Mouse (Mus musculus): ENCODE results near the gene Slc25a14. TPM values are rescaled to one million over a fixed set of nuclear protein-coding genes. Genes with fewer than 3 reads are reported as not detected.

Gene Slc25a14
- total RNA-seq (2021), result 10 to 100 TPM; 58.3 to 68.5 TPM
- long read RNA-seq, experiment 1, transcript Slc25a14-201 (11 exons, 1,760 nt), result major isoform, 17 of 50 reads
- long read RNA-seq, experiment 1, transcript Slc25a14-202 (11 exons, 1,582 nt), result minor isoform, 16 of 50 reads
- long read RNA-seq, experiment 1, partial matches to known transcripts, result 4 of 50 reads
- long read RNA-seq, experiment 1, other reads (novel, unspliced or antisense), result 11 of 50 reads
- long read RNA-seq, experiment 2, transcript Slc25a14-201 (11 exons, 1,760 nt), result major isoform, 10 of 23 reads
- long read RNA-seq, experiment 2, transcript Slc25a14-202 (11 exons, 1,582 nt), result minor isoform, 7 of 23 reads
- long read RNA-seq, experiment 2, partial matches to known transcripts, result 2 of 23 reads
- long read RNA-seq, experiment 2, other reads (novel, unspliced or antisense), result 4 of 23 reads

GRCm38 (mm10) chrX:48623379-48624053 is at the start of gene Slc25a14:
Slc25a14 (plus strand) TSS chrX:48623413.
- Histone ChIP-seq H3K4me3 (peak within 1 kb of the TSS; percentile 58), H3K27ac (peak within 1 kb of the TSS; percentile 86)
- TF ChIP-seq CTCF (IDR thresholded peaks at IDR 0.05), result no peak
- DNase-seq (ENCODE audit: extremely low spot score in 1 of 2, low spot score in 2 of 2), result peak; percentile 71 to 76
- intact Hi-C loops (cut with DNase I), result loop anchor here (1.0 kb wide), 1 partner anchor 29 kb away; the partner anchor contains the start of gene Zfp280c

GRCm38 (mm10) chrX:48583332-48583731 is 39.9 kb upstream of the Slc25a14 start:
- DNase-seq (ENCODE audit: extremely low spot score in 1 of 2, low spot score in 2 of 2), result no peak
- Histone ChIP-seq H3K27ac (no peak overlapping the region), H3K4me3 (no peak overlapping the region)
- no peak for TF ChIP-seq CTCF (IDR thresholded peaks at IDR 0.05)
- intact Hi-C loops (cut with DNase I), result no loop called here

DNA sequence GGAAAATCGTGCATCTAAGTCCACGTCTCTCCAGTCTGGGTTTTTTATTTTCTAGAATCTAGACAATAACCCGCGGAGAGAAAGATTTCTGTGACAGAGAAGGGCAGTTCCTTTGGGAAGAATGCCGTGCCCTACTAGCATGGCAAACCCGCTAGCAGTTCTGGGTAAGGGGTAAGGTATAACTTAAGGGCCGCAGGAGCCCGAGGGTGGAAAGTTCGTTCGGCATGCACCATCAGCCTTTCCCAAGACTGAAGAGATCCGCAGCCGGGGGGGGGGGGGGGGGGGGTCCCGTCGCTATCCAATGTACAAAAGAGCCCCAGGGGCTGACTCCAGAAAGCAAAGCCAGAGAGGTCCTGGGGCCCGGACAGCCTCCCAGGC is 29.5 kb upstream of the Slc25a14 start:
- intact Hi-C loops (cut with DNase I), result loop anchor here (1.0 kb wide), 1 partner anchor 30 kb away; the partner anchor contains the start of gene Slc25a14
- DNase-seq (ENCODE audit: extremely low spot score in 1 of 2, low spot score in 2 of 2), result peak in 1 of 2 experiments; percentile 10
- H3K4me3 ChIP-seq, result peak overlapping the region; percentile 64
- peak overlapping the region; percentile 88 for H3K27ac ChIP-seq
- TF ChIP-seq CTCF (IDR thresholded peaks at IDR 0.05), result no peak

DNA sequence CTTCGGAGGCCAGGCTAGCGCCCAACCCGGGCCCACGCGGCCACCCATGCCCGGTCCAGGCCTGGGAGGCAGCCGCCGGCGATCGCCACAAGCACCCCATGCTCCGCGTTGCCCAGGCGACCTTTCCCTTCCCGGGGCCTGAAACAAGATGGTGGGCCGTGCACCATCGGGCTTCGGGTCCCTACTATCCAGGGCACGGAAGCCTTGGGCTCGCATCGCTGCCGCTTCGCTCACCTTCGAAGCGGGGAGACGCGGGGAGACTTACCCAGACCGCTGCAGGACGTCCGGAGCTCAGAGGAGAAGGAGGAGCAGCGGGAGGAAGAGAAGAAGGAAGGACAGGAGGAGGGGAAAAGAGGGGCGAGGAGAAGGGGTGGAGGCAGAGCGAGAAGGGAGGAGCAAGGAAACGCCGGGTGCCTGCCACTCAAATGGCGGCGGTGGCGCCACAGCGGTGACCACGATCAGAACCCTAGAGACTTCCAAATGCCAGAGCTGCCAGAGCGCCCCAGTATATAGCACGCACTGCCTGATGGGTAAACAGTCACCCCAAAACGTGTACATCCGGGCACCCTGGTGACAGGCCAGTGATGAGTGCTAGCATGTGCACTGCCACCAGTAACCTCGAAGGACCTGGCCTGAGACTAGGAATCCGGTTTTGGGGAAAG is 29.0 kb upstream of the Slc25a14 start, which contains the start of gene Zfp280c:
Gene Zfp280c, minus strand, starts transcription at position 406 of the 662 bp plus-strand sequence.
- DNase-seq (ENCODE audit: extremely low spot score in 1 of 2, low spot score in 2 of 2), result peak; percentile 64 to 68
- intact Hi-C loops (cut with DNase I), result loop anchor here (1.0 kb wide), 1 partner anchor 29 kb away; the partner anchor contains the start of gene Slc25a14
- Histone ChIP-seq H3K27ac (peak within 1 kb of the TSS; percentile 88), H3K4me3 (peak within 1 kb of the TSS; percentile 64)
- no peak for TF ChIP-seq CTCF (IDR thresholded peaks at IDR 0.05)

GRCm38 (mm10) chrX:48596053-48596452 is 27.2 kb upstream of the Slc25a14 start:
- no peak overlapping the region for H3K27ac ChIP-seq
- intact Hi-C loops (cut with DNase I), result no loop called here
- DNase-seq (ENCODE audit: extremely low spot score in 1 of 2, low spot score in 2 of 2), result no peak
- H3K4me3 ChIP-seq, result no peak overlapping the region
- TF ChIP-seq CTCF (IDR thresholded peaks at IDR 0.05), result no peak

- no peak overlapping the region for H3K27ac ChIP-seq
- no peak for TF ChIP-seq CTCF (IDR thresholded peaks at IDR 0.05)
- no peak overlapping the region for H3K4me3 ChIP-seq
- no peak for DNase-seq (ENCODE audit: extremely low spot score in 1 of 2, low spot score in 2 of 2)
- intact Hi-C loops (cut with DNase I), result no loop called here
These were observed 26.3 kb upstream of the Slc25a14 start for GRCm38 (mm10) chrX:48596906-48597305.

- no peak for DNase-seq (ENCODE audit: extremely low spot score in 1 of 2, low spot score in 2 of 2)
- no peak overlapping the region for H3K27ac ChIP-seq
- intact Hi-C loops (cut with DNase I), result no loop called here
- TF ChIP-seq CTCF (IDR thresholded peaks at IDR 0.05), result no peak
- H3K4me3 ChIP-seq, result no peak overlapping the region
These were observed 18.3 kb upstream of the Slc25a14 start for GRCm38 (mm10) chrX:48604872-48605271.

- peak overlapping the region; percentile 58 for H3K4me3 ChIP-seq
- TF ChIP-seq CTCF (IDR thresholded peaks at IDR 0.05), result no peak
- intact Hi-C loops (cut with DNase I), result loop anchor here (1.0 kb wide), 1 partner anchor 29 kb away; the partner anchor contains the start of gene Zfp280c
- H3K27ac ChIP-seq, result peak overlapping the region; percentile 86
- no peak for DNase-seq (ENCODE audit: extremely low spot score in 1 of 2, low spot score in 2 of 2)
These were observed 199 bp upstream of the Slc25a14 start for GRCm38 (mm10) chrX:48623049-48623378.

DNA sequence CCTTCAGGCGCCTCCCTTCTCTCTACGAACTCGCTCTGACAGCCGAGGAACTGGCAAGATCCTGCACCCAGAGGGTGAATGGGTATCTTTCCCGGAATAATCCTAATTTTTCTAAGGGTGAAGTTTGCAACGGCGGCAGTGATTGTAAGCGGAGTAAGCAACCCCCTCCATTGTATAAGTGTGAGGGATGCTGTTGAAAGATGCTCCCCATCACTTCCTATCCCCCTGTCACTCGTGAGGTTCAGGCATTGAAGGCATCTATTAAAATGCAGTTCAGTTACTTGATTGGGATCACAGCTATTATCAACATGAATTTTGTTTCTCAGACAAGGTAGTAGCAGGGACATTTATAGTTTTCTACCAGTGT is 824 bp downstream of the Slc25a14 start:
- no peak for DNase-seq (ENCODE audit: extremely low spot score in 1 of 2, low spot score in 2 of 2)
- intact Hi-C loops (cut with DNase I), result no loop called here
- no peak for TF ChIP-seq CTCF (IDR thresholded peaks at IDR 0.05)
- peak overlapping the region; percentile 86 for H3K27ac ChIP-seq
- peak overlapping the region; percentile 58 for H3K4me3 ChIP-seq

DNA sequence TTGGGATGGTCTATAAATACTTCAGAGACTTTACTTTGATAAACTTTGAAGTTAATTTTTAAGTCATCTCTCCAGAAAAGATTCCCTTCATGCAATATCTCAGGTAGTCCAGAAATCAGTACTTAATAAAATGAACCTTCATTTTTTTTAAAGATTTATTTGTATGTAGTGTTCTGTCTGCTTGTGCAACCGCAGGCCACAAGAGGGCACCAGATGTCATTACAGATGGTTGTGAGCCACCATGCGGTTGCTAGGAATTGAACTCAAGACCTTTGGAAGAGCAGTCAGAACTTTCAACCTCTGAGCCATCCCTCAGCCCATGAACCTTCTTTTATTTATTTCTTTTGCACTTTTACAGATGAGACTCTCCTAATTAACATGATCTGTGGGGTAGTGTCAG is 13.8 kb downstream of the Slc25a14 start:
- no peak for DNase-seq (ENCODE audit: extremely low spot score in 1 of 2, low spot score in 2 of 2)

DNA sequence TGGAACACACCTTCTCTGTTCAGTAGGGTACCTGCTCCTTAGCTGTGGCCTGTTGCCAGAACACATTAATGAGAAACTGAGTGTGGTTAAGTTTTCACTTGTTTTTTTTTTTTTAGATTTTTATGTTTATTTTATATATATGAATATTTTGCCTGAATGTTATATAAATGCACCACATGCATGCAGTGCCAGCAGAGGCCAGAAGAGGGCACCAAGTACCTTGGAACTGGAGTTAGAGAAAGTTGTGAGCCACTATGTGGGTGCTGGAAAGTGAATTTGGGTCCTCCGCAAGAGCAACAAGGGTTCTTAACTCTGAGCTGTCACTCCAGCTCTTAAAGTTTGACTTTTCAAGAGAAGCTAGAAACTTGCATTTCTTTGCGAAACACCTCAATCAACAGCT is 20.9 kb downstream of the Slc25a14 start:
- H3K27ac ChIP-seq, result no peak overlapping the region
- peak; percentile 16 to 46 for DNase-seq (ENCODE audit: extremely low spot score in 1 of 2, low spot score in 2 of 2)
- peak; percentile 67 for TF ChIP-seq CTCF (IDR thresholded peaks at IDR 0.05)

More for the DNA sequence above, 13.8 kb downstream of the Slc25a14 start:
- intact Hi-C loops (cut with DNase I), result no loop called here
- Histone ChIP-seq H3K4me3 (no peak overlapping the region), H3K27ac (no peak overlapping the region)
- no peak; the same call in 1 of the 2 replicates for TF ChIP-seq CTCF (IDR thresholded peaks at IDR 0.05)

DNA sequence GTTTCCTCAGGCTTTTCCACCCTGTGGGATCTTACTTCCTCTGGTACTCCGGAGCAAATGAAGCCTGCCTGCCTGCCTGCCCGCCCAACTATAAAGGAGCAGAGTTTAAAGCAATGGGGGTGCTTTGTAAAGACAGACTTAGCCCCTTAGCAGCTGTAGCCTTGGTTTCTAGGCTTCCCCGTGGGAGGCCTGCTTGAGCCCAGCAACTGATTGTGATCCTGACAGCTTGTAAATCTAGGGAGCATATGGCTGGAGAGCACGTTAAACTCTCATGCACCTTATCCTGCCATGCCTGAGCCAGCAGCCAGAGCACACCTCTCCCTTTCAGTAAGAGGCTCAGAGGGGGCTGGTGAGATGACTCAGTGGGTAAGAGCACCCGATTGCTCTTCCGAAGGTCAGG is 43.6 kb downstream of the Slc25a14 start:
- no peak for TF ChIP-seq CTCF (IDR thresholded peaks at IDR 0.05)
- DNase-seq (ENCODE audit: extremely low spot score in 1 of 2, low spot score in 2 of 2), result no peak
- H3K27ac ChIP-seq, result no peak overlapping the region
- no peak overlapping the region for H3K4me3 ChIP-seq
- intact Hi-C loops (cut with DNase I), result no loop called here

More for the DNA sequence above, 20.9 kb downstream of the Slc25a14 start:
- intact Hi-C loops (cut with DNase I), result no loop called here
- no peak overlapping the region for H3K4me3 ChIP-seq
